Comparison of ENCODE assay signal across 9 mouse cellular contexts in the genomic region with DNA sequence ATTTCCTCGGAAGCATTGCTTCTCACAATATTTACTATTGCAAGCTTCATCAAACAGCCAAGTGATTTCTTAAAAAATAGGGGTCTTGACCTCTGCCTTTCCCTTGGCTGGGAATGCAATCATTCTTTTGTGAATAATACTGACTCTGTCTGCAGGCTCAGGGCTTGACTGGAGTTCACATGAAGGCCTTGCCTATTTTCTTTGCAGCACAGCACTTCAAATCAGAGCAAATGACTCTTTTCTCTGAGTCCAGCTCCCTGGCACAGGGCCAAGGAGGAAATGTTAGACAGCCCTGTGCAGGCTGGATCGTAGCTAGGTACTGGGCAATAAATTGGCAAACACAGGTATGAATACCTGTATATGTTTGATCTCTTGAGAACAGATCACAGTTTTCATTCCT.
A peak's percentile ranks its signal among the peaks of the same experiment; 100 is the strongest.
DNase-seq lines count a peak whose midpoint lies in the region; ATAC-seq and TF ChIP-seq lines count a peak whose summit lies in the region.
"Had no signal": no experiment of that assay in that cellular context is flagged by ENCODE, and none has a peak within 500 bp of the region (broad histone marks: within the 10 kb centered on the region; RNA-seq: fewer than 3 reads in every experiment).

No protein-coding gene starts in this region.

- H3K4me2 ChIP-seq in limb, embryonic 11.5 days (ENCODE audit: low read depth, severe bottlenecking) = no peak overlapping the region
- H3K4me2 ChIP-seq in kidney, postnatal 0 days (ENCODE audit: low read length) = no peak overlapping the region
- no peak overlapping the region for H3K4me2 ChIP-seq in neural tube, embryonic 12.5 days (replicated peaks)
- H3K4me2 ChIP-seq: liver, embryonic 13.5 days had no signal

- no peaks in the 10 kb centered on the region for H3K36me3 ChIP-seq in limb, embryonic 11.5 days (ENCODE audit: control insufficient read depth, insufficient read depth, low read length)
- no peaks in the 10 kb centered on the region for H3K36me3 ChIP-seq in limb, embryonic 10.5 days
- H3K36me3 ChIP-seq in kidney, postnatal 0 days (ENCODE audit: insufficient read depth, low read length) = no peaks in the 10 kb centered on the region
- H3K36me3 ChIP-seq in neural tube, embryonic 12.5 days = no peaks in the 10 kb centered on the region
- no peaks in the 10 kb centered on the region for H3K36me3 ChIP-seq in forebrain, embryonic 10.5 days (replicated peaks)
- H3K36me3 ChIP-seq: liver, embryonic 13.5 days had no signal

- 40% methylated on average over 2 of the region's 2 CpGs for WGBS in limb, embryonic 11.5 days
- WGBS in limb, embryonic 10.5 days = 46% methylated on average over 2 of the region's 2 CpGs
- WGBS in kidney, postnatal 0 days = 10% methylated on average over 2 of the region's 2 CpGs
- WGBS in neural tube, embryonic 12.5 days = 20% methylated on average over 2 of the region's 2 CpGs
- WGBS in forebrain, embryonic 10.5 days = 77% methylated on average over 2 of the region's 2 CpGs

- peak; percentile 47; the same call in 1 of the 2 replicates for ATAC-seq in limb, embryonic 11.5 days (ENCODE audit: insufficient number of reproducible peaks, low FRiP score, low TSS enrichment, low read depth)
- peak; percentile 54; the same call in 1 of the 2 replicates for ATAC-seq in kidney, postnatal 0 days (replicated peaks; ENCODE audit: low FRiP score, low read depth)
- peak; percentile 33; the same call in 1 of the 2 replicates for ATAC-seq in neural tube, embryonic 12.5 days (ENCODE audit: low FRiP score, low read depth)
- ATAC-seq in activated CD4-positive, CD25-positive, alpha-beta regulatory T cell, adult 4 months = no peak
- ATAC-seq: inflammation-experienced regulatory T-cells, adult 6 months had no signal

- no peak for TF ChIP-seq CTCF in kidney, postnatal 0 days (IDR thresholded peaks at IDR 0.05; ENCODE audit: low read depth)

- H3K9ac ChIP-seq in limb, embryonic 11.5 days (ENCODE audit: low read length) = no peak overlapping the region
- H3K9ac ChIP-seq in kidney, postnatal 0 days (ENCODE audit: low read depth, low read length) = no peak overlapping the region
- H3K9ac ChIP-seq in neural tube, embryonic 12.5 days = no peak overlapping the region
- H3K9ac ChIP-seq: liver, embryonic 13.5 days had no signal

- H3K4me3 ChIP-seq in limb, embryonic 11.5 days (ENCODE audit: low read depth, low read length) = no peak overlapping the region
- no peak overlapping the region for H3K4me3 ChIP-seq in limb, embryonic 10.5 days
- H3K4me3 ChIP-seq in kidney, postnatal 0 days (replicated peaks; ENCODE audit: low read depth, low read length) = no peak overlapping the region
- no peak overlapping the region for H3K4me3 ChIP-seq in neural tube, embryonic 12.5 days
- no peak overlapping the region for H3K4me3 ChIP-seq in forebrain, embryonic 10.5 days
- H3K4me3 ChIP-seq: liver, embryonic 13.5 days had no signal

- no peaks in the 10 kb centered on the region for H3K9me3 ChIP-seq in limb, embryonic 11.5 days (ENCODE audit: control insufficient read depth, low read length)
- H3K9me3 ChIP-seq in limb, embryonic 10.5 days (replicated peaks) = no peaks in the 10 kb centered on the region
- no peaks in the 10 kb centered on the region for H3K9me3 ChIP-seq in kidney, postnatal 0 days (replicated peaks; ENCODE audit: low read length)
- H3K9me3 ChIP-seq in neural tube, embryonic 12.5 days = no peaks in the 10 kb centered on the region
- no peaks in the 10 kb centered on the region for H3K9me3 ChIP-seq in forebrain, embryonic 10.5 days
- H3K9me3 ChIP-seq: liver, embryonic 13.5 days had no signal

- no peaks in the 10 kb centered on the region for H3K27me3 ChIP-seq in limb, embryonic 11.5 days (ENCODE audit: control insufficient read depth, insufficient read depth, low read length)
- no peaks in the 10 kb centered on the region for H3K27me3 ChIP-seq in limb, embryonic 10.5 days (ENCODE audit: low read depth, poor library complexity, severe bottlenecking)
- H3K27me3 ChIP-seq in kidney, postnatal 0 days (ENCODE audit: insufficient read depth, low read length) = no peaks in the 10 kb centered on the region
- no peaks in the 10 kb centered on the region for H3K27me3 ChIP-seq in neural tube, embryonic 12.5 days (replicated peaks)
- no peaks in the 10 kb centered on the region for H3K27me3 ChIP-seq in forebrain, embryonic 10.5 days (ENCODE audit: poor library complexity, severe bottlenecking)
- H3K27me3 ChIP-seq: liver, embryonic 13.5 days had no signal

- peak; percentile 41 for DNase-seq in limb, embryonic 11.5 days (ENCODE audit: low spot score)
- no peak for DNase-seq in limb, embryonic 10.5 days (ENCODE audit: low spot score)
- DNase-seq in embryo, embryonic 10.5 days (ENCODE audit: low spot score) = peak; percentile 53
- peak; percentile 68 for DNase-seq in kidney, postnatal 0 days (ENCODE audit: low spot score)
- no peak for DNase-seq in forebrain, embryonic 10.5 days (ENCODE audit: extremely low spot score, low spot score)
- DNase-seq: liver, embryonic 13.5 days had no signal

- H3K4me1 ChIP-seq in limb, embryonic 11.5 days (ENCODE audit: control insufficient read depth, insufficient read depth, low read length) = peaks cover 4% of the 10 kb centered on the region; the same call in 1 of the 2 replicates
- peaks cover 20% of the 10 kb centered on the region for H3K4me1 ChIP-seq in limb, embryonic 10.5 days
- no peaks in the 10 kb centered on the region for H3K4me1 ChIP-seq in kidney, postnatal 0 days (replicated peaks; ENCODE audit: insufficient read depth, low read length)
- no peaks in the 10 kb centered on the region for H3K4me1 ChIP-seq in neural tube, embryonic 12.5 days
- H3K4me1 ChIP-seq in forebrain, embryonic 10.5 days = peaks cover 12% of the 10 kb centered on the region; the same call in 1 of the 2 replicates
- H3K4me1 ChIP-seq: liver, embryonic 13.5 days had no signal

- H3K27ac ChIP-seq in limb, embryonic 11.5 days (replicated peaks; ENCODE audit: low read depth, low read length) = no peak overlapping the region
- H3K27ac ChIP-seq in limb, embryonic 10.5 days = no peak overlapping the region
- H3K27ac ChIP-seq in kidney, postnatal 0 days = no peak overlapping the region
- H3K27ac ChIP-seq in neural tube, embryonic 12.5 days = no peak overlapping the region
- H3K27ac ChIP-seq in forebrain, embryonic 10.5 days = no peak overlapping the region
- H3K27ac ChIP-seq: liver, embryonic 13.5 days had no signal

Comparison
In these comparisons a context has a peak if more than half of its experiments do, and no peak if none do; other contexts are left out.
1. DNase-seq: peak in limb, embryonic 11.5 days (single experiment), embryo, embryonic 10.5 days (single experiment) and kidney, postnatal 0 days (single experiment); none in limb, embryonic 10.5 days (single experiment) and forebrain, embryonic 10.5 days (single experiment).